Mouse (Mus musculus) liver (tissue): Measurements from ENCODE around the gene Mast4.

ENCODE experiments used
- DNase-seq: peaks from one replicate; pipeline ENCODE4 v3.0.0-alpha.2; 2020; ENCODE audit warnings: mixed read lengths

The Mast4 gene

DNA sequence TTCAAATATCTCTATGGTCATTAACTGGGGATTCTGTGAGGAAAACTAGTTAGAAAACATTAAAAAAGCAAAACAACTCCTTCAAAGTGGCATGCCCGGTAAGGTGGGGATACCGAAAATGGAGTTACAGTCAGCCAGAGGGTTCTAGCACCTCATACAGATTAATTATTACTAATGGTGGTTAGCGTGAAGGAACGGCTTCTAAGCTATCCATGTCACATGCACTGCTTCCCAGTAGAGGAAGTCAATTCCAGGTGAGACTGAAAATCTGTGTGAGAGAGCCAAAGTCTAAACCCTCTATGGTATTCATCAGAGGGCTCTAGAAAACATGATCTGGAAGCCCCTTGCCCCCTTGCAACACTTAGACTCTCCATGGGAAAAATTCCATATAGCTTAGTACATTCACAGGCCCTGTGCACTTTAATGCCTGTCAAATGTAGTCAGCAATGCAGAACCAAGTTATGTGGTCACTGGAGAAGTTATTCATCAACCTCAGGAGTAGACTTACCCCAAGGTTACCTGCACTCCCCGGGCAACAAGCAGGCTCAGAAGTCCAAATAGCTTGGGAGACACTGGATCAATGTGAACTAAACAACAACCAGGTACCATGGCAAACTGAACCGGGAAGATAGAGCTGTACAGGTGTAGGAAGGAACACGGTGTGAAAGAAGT, 96.1 kb downstream of the Mast4 start:
- no peak for DNase-seq

- no peak for DNase-seq
These were observed 102.1 kb downstream of the Mast4 start for GRCm38 (mm10) chr13:103232171-103232570.

DNA sequence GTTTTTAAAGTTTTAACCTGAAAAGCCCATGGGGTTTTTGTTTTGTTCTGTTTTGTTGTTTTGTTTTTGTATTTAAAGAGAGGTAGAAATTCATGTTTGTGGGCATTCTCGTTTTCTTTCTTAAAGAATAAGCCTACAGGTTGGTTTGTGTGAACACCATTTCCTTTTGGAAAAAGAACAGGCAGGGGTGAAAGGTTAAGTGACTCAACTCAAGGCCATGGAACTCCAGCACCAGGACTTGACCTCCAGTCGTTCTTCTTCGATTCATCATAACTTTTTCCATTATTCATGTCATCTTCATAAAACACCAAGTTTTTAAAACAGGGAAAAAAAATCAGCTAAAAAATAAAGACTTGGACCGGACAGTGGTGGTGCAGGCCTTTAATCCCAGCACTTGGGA, 105.2 kb downstream of the Mast4 start:
- DNase-seq = no peak

DNA sequence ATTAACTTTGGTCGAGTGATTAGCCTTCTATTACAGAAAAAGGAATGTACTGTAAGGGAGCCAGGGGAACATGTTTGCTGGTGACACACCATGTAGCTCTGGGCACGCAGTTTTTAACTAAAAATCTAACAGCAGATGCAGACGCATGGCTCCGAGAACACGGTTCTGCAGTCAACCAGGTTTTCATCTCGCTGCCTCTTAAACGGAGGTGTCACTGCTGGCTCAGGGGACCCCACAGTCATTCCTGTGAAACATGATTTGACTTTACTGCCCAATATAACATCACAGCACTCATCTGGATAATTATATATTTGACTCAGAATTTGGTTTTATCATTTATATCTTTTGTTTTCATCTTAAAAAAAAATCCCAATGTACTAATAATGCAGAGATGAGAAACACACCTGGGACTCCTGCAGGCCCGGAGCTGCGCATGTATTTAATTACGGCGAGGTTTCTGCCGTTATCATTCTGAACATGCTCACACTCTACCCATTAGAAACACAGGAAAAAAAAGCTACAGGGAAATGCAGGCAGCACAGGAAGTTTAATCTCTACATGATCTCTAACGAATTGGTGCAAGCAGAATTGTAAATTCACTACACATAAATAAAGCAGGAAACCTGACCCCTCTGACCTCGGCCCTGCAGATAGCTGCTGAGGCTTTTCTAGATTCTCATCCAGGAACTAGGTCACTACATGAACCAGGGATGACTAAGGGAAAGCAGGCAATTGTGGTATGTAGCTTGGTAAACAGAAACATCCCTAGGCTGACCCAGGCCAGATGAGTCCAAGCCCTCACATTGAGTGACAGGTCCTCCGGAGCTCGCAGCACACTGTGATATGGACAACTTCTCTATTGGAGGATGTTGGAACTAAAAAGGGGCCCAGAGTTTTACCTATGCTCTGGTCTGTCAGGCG, 108.1 kb downstream of the Mast4 start:
- DNase-seq = no peak

DNA sequence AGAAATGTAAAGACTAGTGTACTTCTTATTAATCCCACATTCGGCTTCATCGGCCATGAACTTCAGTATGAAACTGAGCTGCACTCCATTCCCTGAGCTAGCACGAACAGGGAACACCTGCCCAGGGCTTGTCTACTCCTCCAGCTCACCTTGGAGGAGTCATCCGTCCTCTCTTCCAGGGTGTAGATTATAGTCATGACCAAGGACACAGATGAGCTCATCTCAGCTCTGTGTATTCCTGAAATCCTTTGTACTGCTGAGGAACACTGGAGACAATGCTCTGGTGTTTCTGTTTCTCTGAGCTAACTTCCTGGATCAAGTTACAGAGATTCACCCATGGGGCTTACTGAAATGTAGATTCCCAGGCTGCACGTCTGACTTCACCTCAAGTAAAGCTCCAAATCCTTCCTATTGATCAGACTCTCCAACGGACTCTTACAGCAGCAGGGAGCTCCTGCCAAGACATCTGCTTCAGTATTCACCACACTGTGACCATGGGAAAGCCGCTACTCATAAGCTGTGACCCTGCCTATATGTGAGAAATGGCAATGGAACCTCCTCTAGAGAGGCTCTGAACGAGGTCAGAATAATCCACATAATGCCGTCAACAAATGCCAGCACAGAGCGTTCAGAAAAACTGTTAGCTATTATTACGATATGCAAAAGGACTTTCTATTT, 108.9 kb downstream of the Mast4 start:
- DNase-seq = no peak

GRCm38 (mm10) chr13:103220479-103221064, 113.7 kb downstream of the Mast4 start:
- DNase-seq = no peak

- DNase-seq = no peak
These were observed 114.3 kb downstream of the Mast4 start for GRCm38 (mm10) chr13:103219999-103220398.

GRCm38 (mm10) chr13:103217486-103217885, 116.8 kb downstream of the Mast4 start:
- DNase-seq = no peak

GRCm38 (mm10) chr13:103214506-103214905, 119.8 kb downstream of the Mast4 start:
- no peak for DNase-seq

DNA sequence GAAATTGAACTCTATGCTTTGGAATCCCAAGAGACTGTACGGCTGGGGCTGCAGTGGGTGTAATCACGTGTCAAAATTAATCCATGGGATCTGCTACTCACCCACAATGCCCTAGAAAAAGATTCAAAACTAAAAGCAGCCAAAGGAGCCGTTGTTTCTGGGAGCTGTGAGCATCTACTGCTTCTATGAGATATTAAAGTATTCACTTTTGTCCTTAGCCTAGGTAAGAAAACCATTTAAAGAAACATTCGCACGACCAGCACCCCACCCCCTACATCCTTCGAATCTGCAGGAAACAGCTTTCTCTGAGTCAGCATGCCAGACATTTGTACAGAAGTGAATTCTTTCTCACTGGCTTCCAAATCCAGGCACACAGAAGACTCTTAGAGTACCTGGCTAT, 122.3 kb downstream of the Mast4 start:
- no peak for DNase-seq

- DNase-seq = no peak
These were observed 122.8 kb downstream of the Mast4 start for GRCm38 (mm10) chr13:103211501-103211941.

GRCm38 (mm10) chr13:103210746-103211145, 123.6 kb downstream of the Mast4 start:
- no peak for DNase-seq

- no peak for DNase-seq
These were observed 127.1 kb downstream of the Mast4 start for GRCm38 (mm10) chr13:103207199-103207598.

DNA sequence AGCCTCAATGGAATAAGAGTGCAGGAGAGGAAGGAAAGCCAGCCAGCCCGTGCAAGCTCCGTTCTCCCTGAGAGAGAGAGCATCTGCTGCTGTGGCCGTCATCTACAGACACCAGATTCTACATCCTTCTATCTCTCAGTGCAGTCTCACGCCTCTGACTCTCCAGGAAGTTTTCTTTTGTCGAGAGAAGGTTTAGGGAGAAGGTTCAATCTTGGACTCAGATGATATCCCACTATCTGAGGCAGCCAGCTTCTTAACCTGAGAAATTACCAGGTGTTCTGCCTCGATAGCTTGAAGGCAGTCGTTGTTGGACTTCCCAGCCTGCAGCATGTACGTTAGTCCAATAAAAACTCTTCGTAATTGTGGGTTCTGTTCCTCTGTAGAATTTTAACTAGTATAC, 127.7 kb downstream of the Mast4 start:
- DNase-seq = no peak

DNA sequence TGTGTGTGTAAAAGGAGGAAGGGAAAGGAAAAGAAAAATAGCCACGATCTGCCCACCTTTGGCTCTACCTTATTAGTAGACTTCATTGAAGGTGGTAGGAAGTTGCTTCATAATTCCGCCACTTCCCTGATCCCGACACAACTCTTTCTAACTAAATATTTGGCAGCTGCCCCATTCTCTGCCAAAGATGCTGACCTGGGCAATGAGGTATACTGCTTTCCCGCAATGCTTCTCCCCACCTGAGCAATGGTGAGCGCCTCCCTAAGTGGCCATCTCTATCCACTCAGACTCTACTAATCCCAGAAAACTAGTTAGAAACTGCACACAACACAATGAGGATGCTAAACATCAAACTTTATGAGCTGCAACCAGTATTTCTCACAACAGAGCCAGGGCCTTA, 129.1 kb downstream of the Mast4 start:
- DNase-seq = no peak

- DNase-seq = no peak
These were observed 130.9 kb downstream of the Mast4 start for GRCm38 (mm10) chr13:103203376-103203895.

GRCm38 (mm10) chr13:103201016-103201760, 133.1 kb downstream of the Mast4 start:
- no peak for DNase-seq

- DNase-seq = no peak
These were observed 134.3 kb downstream of the Mast4 start for GRCm38 (mm10) chr13:103199823-103200660.

- DNase-seq = no peak
These were observed 135.9 kb downstream of the Mast4 start for GRCm38 (mm10) chr13:103198210-103198940.

- DNase-seq = no peak
These were observed 138.0 kb downstream of the Mast4 start for GRCm38 (mm10) chr13:103196307-103196706.
